Mouse (Mus musculus): ENCODE results near the gene Tubb4b. TPM values are rescaled to one million over a fixed set of nuclear protein-coding genes. Genes with fewer than 3 reads are reported as not detected.
A peak's percentile ranks its signal among the peaks of the same experiment; 100 is the strongest.

The Tubb4b gene
- total and polyA plus RNA-seq, 2 experiments, result 80.5 to 254 TPM

DNA sequence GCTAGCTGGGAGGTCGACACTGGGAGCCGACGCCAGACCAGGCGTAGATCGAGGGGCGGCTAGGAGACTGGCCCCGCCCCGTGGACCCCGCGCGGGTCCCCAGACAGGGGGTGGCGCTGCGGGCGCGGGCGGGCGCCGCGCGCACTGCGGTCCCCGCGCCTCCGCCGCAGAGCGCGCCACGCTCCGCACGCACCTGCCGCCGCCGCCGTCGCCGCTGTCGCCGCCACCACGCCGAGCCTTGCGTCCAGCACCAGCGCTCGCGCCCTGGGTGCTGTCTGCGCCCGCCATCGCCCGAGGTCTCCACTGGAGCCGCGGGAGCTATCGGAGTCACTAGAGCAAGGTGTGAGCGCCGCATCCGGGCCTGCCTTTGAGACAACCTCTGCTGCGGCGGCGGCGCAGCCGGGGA is 17.6 kb upstream of the Tubb4b start, which contains the start of the genes Rnf208 and Cysrt1:
TSS of gene Rnf208 (plus strand) at position 155 of the 406 bp plus-strand sequence.
TSS of gene Cysrt1 (minus strand) at position 352 of the 406 bp plus-strand sequence.
- no peak within 1 kb of the TSS for H3K27ac ChIP-seq (replicated peaks; ENCODE audit: insufficient read depth, low read depth, low read length)
- peaks cover 4% of the 10 kb centered on the region; the same call in 1 of the 2 replicates for H3K4me1 ChIP-seq (ENCODE audit: control insufficient read depth, insufficient read depth, low read length)
- H3K36me3 ChIP-seq (ENCODE audit: control insufficient read depth, insufficient read depth, low read length), result no peaks in the 10 kb centered on the region
- H3K4me3 ChIP-seq (ENCODE audit: insufficient read depth, low read depth, low read length), result peak within 1 kb of the TSS; percentile 24; the same call in 1 of the 2 replicates
- peak within 1 kb of the TSS; percentile 33; the same call in 1 of the 2 replicates for H3K9ac ChIP-seq (ENCODE audit: low read depth, low read length)
- DNase-seq (ENCODE audit: extremely low read depth, low read depth, low spot score), result no peak
- 0 out of 2 replicates have a peak, but pooled peaks cover 7% of the 10 kb centered on the region for H3K27me3 ChIP-seq (ENCODE audit: control insufficient read depth, insufficient read depth, low read length)
- no peak for TF ChIP-seq CTCF (IDR thresholded peaks at IDR 0.05; ENCODE audit: low read depth, low read length)
- TF ChIP-seq POLR2A (IDR thresholded peaks at IDR 0.05; ENCODE audit: extremely low read depth, insufficient read depth, low read length), result no peak
- WGBS, result 2% methylated on average over 59 of the region's 59 CpGs
- no peaks in the 10 kb centered on the region; the same call in 1 of the 2 replicates for H3K79me2 ChIP-seq (ENCODE audit: control insufficient read depth, insufficient read depth, low read length)

DNA sequence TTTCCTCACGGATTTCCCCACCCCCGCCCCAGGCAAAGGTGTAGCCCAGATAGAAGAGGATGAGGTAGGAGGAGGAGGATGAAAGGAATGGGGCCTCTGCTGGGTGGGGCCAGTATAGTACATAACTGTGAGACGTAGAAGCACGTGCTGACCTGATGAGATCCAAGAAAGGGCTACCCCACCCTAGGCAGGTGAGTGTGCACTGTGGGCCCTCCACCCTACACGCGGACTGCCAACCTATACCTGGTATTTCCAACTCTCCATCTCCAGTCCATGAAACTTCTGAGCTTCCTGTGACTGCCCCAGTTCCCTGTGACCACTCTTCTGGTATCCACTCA is 16.9 kb upstream of the Tubb4b start:
- no peak for TF ChIP-seq POLR2A (IDR thresholded peaks at IDR 0.05; ENCODE audit: extremely low read depth, insufficient read depth, low read length)
- TF ChIP-seq CTCF (IDR thresholded peaks at IDR 0.05; ENCODE audit: low read depth, low read length), result no peak
- H3K36me3 ChIP-seq (ENCODE audit: control insufficient read depth, insufficient read depth, low read length), result no peaks in the 10 kb centered on the region
- peaks cover 4% of the 10 kb centered on the region; the same call in 1 of the 2 replicates for H3K4me1 ChIP-seq (ENCODE audit: control insufficient read depth, insufficient read depth, low read length)
- WGBS, result 17% methylated on average over 6 of the region's 6 CpGs
- 0 out of 2 replicates have a peak, but pooled peaks cover 7% of the 10 kb centered on the region for H3K27me3 ChIP-seq (ENCODE audit: control insufficient read depth, insufficient read depth, low read length)
- DNase-seq (ENCODE audit: extremely low read depth, low read depth, low spot score), result no peak
- H3K27ac ChIP-seq (replicated peaks; ENCODE audit: insufficient read depth, low read depth, low read length), result no peak overlapping the region
- H3K9ac ChIP-seq (ENCODE audit: low read depth, low read length), result no peak overlapping the region
- H3K4me3 ChIP-seq (ENCODE audit: insufficient read depth, low read depth, low read length), result no peak overlapping the region
- H3K79me2 ChIP-seq (ENCODE audit: control insufficient read depth, insufficient read depth, low read length), result no peaks in the 10 kb centered on the region; the same call in 1 of the 2 replicates

- H3K36me3 ChIP-seq (ENCODE audit: control insufficient read depth, insufficient read depth, low read length), result no peaks in the 10 kb centered on the region
- no peaks in the 10 kb centered on the region; the same call in 1 of the 2 replicates for H3K79me2 ChIP-seq (ENCODE audit: control insufficient read depth, insufficient read depth, low read length)
- peak overlapping the region; percentile 36; the same call in 1 of the 2 replicates for H3K4me3 ChIP-seq (ENCODE audit: insufficient read depth, low read depth, low read length)
- no peak overlapping the region for H3K27ac ChIP-seq (replicated peaks; ENCODE audit: insufficient read depth, low read depth, low read length)
- H3K9ac ChIP-seq (ENCODE audit: low read depth, low read length), result peak overlapping the region; percentile 6; the same call in 1 of the 2 replicates
- 4% methylated on average over 29 of the region's 29 CpGs for WGBS
- peaks cover 4% of the 10 kb centered on the region; the same call in 1 of the 2 replicates for H3K4me1 ChIP-seq (ENCODE audit: control insufficient read depth, insufficient read depth, low read length)
- TF ChIP-seq POLR2A (IDR thresholded peaks at IDR 0.05; ENCODE audit: extremely low read depth, insufficient read depth, low read length) (no peak), CTCF (IDR thresholded peaks at IDR 0.05; ENCODE audit: low read depth, low read length) (no peak)
- 0 out of 2 replicates have a peak, but pooled peaks cover 7% of the 10 kb centered on the region for H3K27me3 ChIP-seq (ENCODE audit: control insufficient read depth, insufficient read depth, low read length)
- no peak for DNase-seq (ENCODE audit: extremely low read depth, low read depth, low spot score)
Observed at GRCm38 (mm10) chr2:25240723-25241437, 16.4 kb upstream of the Tubb4b start.

DNA sequence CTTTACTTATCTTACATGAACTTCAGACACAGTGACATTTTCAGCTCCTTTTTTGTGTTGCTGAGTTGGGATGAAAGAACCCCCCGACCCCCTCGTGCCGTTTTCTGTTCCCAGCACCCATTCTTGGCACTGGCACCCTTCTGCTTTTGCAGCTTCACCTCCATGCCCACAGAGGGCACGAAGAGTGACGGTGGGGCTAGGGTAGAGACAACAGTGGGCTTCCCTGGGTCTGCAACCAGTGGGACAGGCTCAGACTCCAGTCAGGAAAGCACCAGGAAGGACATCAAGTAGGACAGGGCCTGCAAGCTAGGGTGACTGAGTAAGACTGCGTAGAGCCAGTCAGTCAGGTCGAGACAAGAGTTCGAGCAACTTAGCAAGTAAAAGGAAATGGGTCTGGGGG is 15.8 kb upstream of the Tubb4b start:
- H3K27me3 ChIP-seq (ENCODE audit: control insufficient read depth, insufficient read depth, low read length), result 0 out of 2 replicates have a peak, but pooled peaks cover 7% of the 10 kb centered on the region
- H3K36me3 ChIP-seq (ENCODE audit: control insufficient read depth, insufficient read depth, low read length), result no peaks in the 10 kb centered on the region
- DNase-seq (ENCODE audit: extremely low read depth, low read depth, low spot score), result no peak
- H3K79me2 ChIP-seq (ENCODE audit: control insufficient read depth, insufficient read depth, low read length), result no peaks in the 10 kb centered on the region
- peaks cover 4% of the 10 kb centered on the region; the same call in 1 of the 2 replicates for H3K4me1 ChIP-seq (ENCODE audit: control insufficient read depth, insufficient read depth, low read length)
- H3K4me3 ChIP-seq (ENCODE audit: insufficient read depth, low read depth, low read length), result no peak overlapping the region
- no peak overlapping the region for H3K9ac ChIP-seq (ENCODE audit: low read depth, low read length)
- no peak overlapping the region for H3K27ac ChIP-seq (replicated peaks; ENCODE audit: insufficient read depth, low read depth, low read length)
- 71% methylated on average over 8 of the region's 8 CpGs for WGBS
- TF ChIP-seq POLR2A (IDR thresholded peaks at IDR 0.05; ENCODE audit: extremely low read depth, insufficient read depth, low read length) (no peak), CTCF (IDR thresholded peaks at IDR 0.05; ENCODE audit: low read depth, low read length) (no peak)

DNA sequence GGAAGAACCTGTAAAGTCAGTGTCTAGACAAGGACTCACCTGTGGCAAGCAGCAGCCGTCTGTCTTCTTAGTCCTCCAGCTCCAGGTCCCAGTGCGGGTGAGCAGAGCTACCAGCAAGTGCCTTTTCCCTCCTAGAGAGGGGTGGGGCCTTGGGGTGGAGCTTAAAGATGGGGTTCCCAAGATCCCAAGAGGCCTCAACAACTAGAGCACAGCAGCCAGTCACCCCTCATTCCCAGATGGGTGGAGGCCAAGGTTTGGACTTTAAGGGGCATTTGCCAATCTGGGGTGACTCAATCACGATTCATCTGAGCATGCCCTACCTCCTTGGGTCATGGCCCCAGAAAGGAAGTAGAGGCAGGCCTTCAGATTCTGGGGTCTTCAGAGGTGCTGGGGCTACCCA is 15.3 kb upstream of the Tubb4b start:
- no peak for DNase-seq (ENCODE audit: extremely low read depth, low read depth, low spot score)

More for the DNA sequence above, 15.3 kb upstream of the Tubb4b start:
- no peak overlapping the region for H3K27ac ChIP-seq (replicated peaks; ENCODE audit: insufficient read depth, low read depth, low read length)
- no peaks in the 10 kb centered on the region for H3K79me2 ChIP-seq (ENCODE audit: control insufficient read depth, insufficient read depth, low read length)
- H3K9ac ChIP-seq (ENCODE audit: low read depth, low read length), result no peak overlapping the region
- TF ChIP-seq CTCF (IDR thresholded peaks at IDR 0.05; ENCODE audit: low read depth, low read length) (no peak), POLR2A (IDR thresholded peaks at IDR 0.05; ENCODE audit: extremely low read depth, insufficient read depth, low read length) (no peak)
- 83% methylated on average over 3 of the region's 3 CpGs for WGBS
- H3K27me3 ChIP-seq (ENCODE audit: control insufficient read depth, insufficient read depth, low read length), result 0 out of 2 replicates have a peak, but pooled peaks cover 7% of the 10 kb centered on the region
- H3K4me3 ChIP-seq (ENCODE audit: insufficient read depth, low read depth, low read length), result no peak overlapping the region
- H3K4me1 ChIP-seq (ENCODE audit: control insufficient read depth, insufficient read depth, low read length), result peaks cover 4% of the 10 kb centered on the region; the same call in 1 of the 2 replicates
- H3K36me3 ChIP-seq (ENCODE audit: control insufficient read depth, insufficient read depth, low read length), result no peaks in the 10 kb centered on the region

Measured in liver, adult 2 months (tissue).